Mouse (Mus musculus): ENCODE measurements around the gene Col4a3bp.

DNA sequence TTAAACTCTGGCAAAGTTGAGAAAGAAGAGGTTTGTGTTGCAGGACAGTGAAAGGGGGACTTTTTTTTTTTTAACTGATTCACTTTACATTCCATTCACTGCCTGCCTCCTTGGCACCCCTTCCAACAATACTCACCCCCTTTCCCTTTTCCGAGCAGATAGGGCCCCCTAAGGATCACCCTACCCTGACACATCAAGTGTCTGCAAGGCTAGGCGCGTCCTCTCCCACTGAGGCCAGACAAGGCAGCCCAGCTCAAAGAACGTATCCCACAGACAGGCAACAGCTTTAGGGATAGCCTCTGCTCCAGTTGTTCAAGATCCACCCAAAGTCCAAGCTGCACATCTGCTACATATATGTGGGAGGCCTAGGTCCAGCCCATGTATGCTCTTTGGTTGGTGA is 51.7 kb downstream of the Col4a3bp start:
- TF ChIP-seq CTCF (IDR thresholded peaks at IDR 0.05; ENCODE audit: borderline replicate concordance, control insufficient read depth, extremely low read depth, insufficient read depth, low read length, poor library complexity) (no peak), POLR2A (IDR thresholded peaks at IDR 0.05; ENCODE audit: control insufficient read depth, extremely low read depth, insufficient read depth, low read length, poor library complexity) (no peak)
